Mouse (Mus musculus) spleen, adult 2 months (tissue): Measurements from ENCODE around the gene Ccz1.

ENCODE experiments used
- CTCF ChIP-seq: fragments of 200-500 bp; IDR thresholded peaks from 2 replicates; pipeline ENCODE4 v1.5.1; 2011; ENCODE audit warnings: mild to moderate bottlenecking, inconsistent platforms; ENCODE audit not compliant: insufficient read depth, insufficient read length, insufficient replicate concordance; ENCODE audit errors: extremely low read depth
- POLR2A ChIP-seq: fragments of 200-500 bp; IDR thresholded peaks from 2 replicates; pipeline ENCODE4 v1.6.1; 2011; ENCODE audit warnings: low read depth, low read length, inconsistent platforms

- TF ChIP-seq CTCF (no peak), POLR2A (no peak)
These were observed 38.8 kb upstream of the Ccz1 start for GRCm38 (mm10) chr5:144053450-144053849.
